Mouse (Mus musculus) ES-E14 (cell line): ENCODE data around the gene Tmprss2.

Source experiments
- CHD2 ChIP-seq: IDR thresholded peaks from 2 replicates; pipeline ENCODE4 v1.6.1; 2014; ENCODE audit warnings: mild to moderate bottlenecking, low read depth, low read length, inconsistent platforms
- HCFC1 ChIP-seq: IDR thresholded peaks from 2 replicates; pipeline ENCODE4 v1.6.1; 2012; ENCODE audit warnings: low read length, inconsistent platforms, borderline replicate concordance; ENCODE audit not compliant: insufficient read depth
- ZC3H11A ChIP-seq: IDR thresholded peaks from 2 replicates; pipeline ENCODE4 v1.6.1; 2012; ENCODE audit warnings: low read depth, mild to moderate bottlenecking, inconsistent platforms, low read length, borderline replicate concordance
- ZNF384 ChIP-seq: IDR thresholded peaks from 2 replicates; pipeline ENCODE4 v1.6.1; 2012; ENCODE audit warnings: low read depth, low read length, inconsistent platforms

GRCm38 (mm10) chr16:97568662-97569061 is 42.3 kb downstream of the Tmprss2 start:
- TF ChIP-seq ZNF384, result no peak
- TF ChIP-seq CHD2, result no peak
- no peak for TF ChIP-seq HCFC1
- no peak for TF ChIP-seq ZC3H11A
